Mouse (Mus musculus) olfactory bulb, adult 2 months (tissue): ENCODE results near the gene Agpat3.

ENCODE experiments used
- CTCF ChIP-seq: fragments of 200-500 bp; IDR thresholded peaks from 2 replicates; pipeline ENCODE4 v1.5.1; 2012; ENCODE audit warnings: low read depth, mild to moderate bottlenecking, low read length, moderate library complexity; ENCODE audit not compliant: insufficient read depth
- POLR2A ChIP-seq: fragments of 200-500 bp; IDR thresholded peaks from 2 replicates; pipeline ENCODE4 v1.6.1; 2012; ENCODE audit warnings: mild to moderate bottlenecking, low read depth, low read length, moderate library complexity; ENCODE audit not compliant: insufficient read depth

DNA sequence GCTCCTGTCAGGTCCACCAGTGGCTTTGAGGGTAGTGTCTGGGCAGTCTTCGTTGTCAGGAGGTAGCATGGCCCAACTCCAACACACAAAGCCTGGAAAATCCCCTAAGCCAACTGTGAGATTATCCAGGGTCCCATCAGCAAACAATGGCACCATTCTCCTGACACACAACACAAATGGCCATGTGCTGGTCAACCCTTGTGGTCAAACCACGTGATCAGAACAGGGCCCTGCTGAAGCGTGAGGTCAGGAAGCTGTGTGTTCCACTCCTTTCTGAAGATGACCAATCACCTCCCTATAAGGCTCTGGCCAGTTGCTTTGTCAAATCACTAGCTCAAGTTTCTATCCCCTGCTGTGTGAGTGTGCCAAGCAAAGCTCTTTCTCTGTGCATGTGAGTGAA lies 47.3 kb downstream of the Agpat3 start:
- TF ChIP-seq CTCF, result no peak
- TF ChIP-seq POLR2A, result no peak
